In the genomic region with DNA sequence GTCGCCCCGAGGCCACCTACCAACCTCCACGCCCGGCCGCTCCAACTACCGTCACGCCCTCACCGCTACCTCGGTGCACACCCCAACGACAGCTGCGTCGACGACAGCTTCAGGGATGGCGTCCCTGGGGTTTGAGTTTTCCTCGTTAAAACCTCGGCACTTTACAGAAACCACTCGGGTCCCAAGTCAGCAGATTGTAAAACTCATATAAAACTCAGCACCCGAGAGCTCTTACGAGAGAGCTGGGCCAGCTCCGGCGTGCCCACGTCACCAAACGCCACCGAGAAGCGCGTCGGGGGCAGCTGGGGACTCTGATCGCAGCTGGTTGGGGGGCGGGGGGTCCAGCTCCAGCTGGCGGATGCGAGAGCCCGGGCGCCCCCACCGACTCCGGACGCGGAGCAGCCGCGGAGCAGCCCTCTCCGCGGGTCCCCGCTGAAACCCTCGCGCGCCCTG, we compare ENCODE assay signal across 8 mouse cellular contexts. TPM values are rescaled to one million over a fixed set of nuclear protein-coding genes. Genes with fewer than 3 reads are reported as not detected.
DNase-seq lines count a peak whose midpoint lies in the region; ATAC-seq and TF ChIP-seq lines count a peak whose summit lies in the region.
"Not testable (repeated sequence)": the region's sequence is repeated elsewhere in the genome, so short reads cannot be mapped to it uniquely, and the experiment has no call there.

No protein-coding gene starts in this region.

- not testable (repeated sequence) for H3K4me1 ChIP-seq in forebrain, postnatal 0 days (ENCODE audit: insufficient read depth); lung, postnatal 0 days (ENCODE audit: insufficient read depth, low read depth, low read length)
- peaks cover 26% of the 10 kb centered on the region for H3K4me1 ChIP-seq in hindbrain, embryonic 13.5 days (replicated peaks)
- H3K4me1 ChIP-seq in neural tube, embryonic 12.5 days = peaks cover 21% of the 10 kb centered on the region

- not testable (repeated sequence) for TF ChIP-seq CTCF in forebrain, postnatal 0 days (IDR thresholded peaks at IDR 0.05; ENCODE audit: low read depth); lung, postnatal 0 days (IDR thresholded peaks at IDR 0.05)

- not testable (repeated sequence) for TF ChIP-seq EP300 in lung, postnatal 0 days (IDR thresholded peaks at IDR 0.05)

- DNase-seq in R1 (ENCODE audit: low read depth, low spot score) = peak; percentile 83
- peak; percentile 79 for DNase-seq in embryo, embryonic 10 days (ENCODE audit: low spot score)
- DNase-seq in forebrain, postnatal 0 days = peak; percentile 82
- peak; percentile 27 for DNase-seq in left cerebral cortex, postnatal 4 days
- DNase-seq in lung, postnatal 0 days (ENCODE audit: low spot score) = peak; percentile 61
- DNase-seq in thymus, postnatal 4 days = peak; percentile 47

- H3K9ac ChIP-seq in forebrain, postnatal 0 days = peak overlapping the region; percentile 83
- peak overlapping the region; percentile 90 for H3K9ac ChIP-seq in hindbrain, embryonic 13.5 days
- peak overlapping the region; percentile 78 for H3K9ac ChIP-seq in lung, postnatal 0 days (replicated peaks; ENCODE audit: low read depth)
- peak overlapping the region; percentile 84 for H3K9ac ChIP-seq in neural tube, embryonic 12.5 days

- H3K9me3 ChIP-seq in forebrain, postnatal 0 days (ENCODE audit: low read length); hindbrain, embryonic 13.5 days; lung, postnatal 0 days (ENCODE audit: low read length); neural tube, embryonic 12.5 days: not testable (repeated sequence)

- 2% methylated on average over 45 of the region's 45 CpGs for WGBS in forebrain, postnatal 0 days
- under 1% methylated on average over 45 of the region's 45 CpGs for WGBS in hindbrain, embryonic 13.5 days
- WGBS in lung, postnatal 0 days = under 1% methylated on average over 45 of the region's 45 CpGs
- under 1% methylated on average over 45 of the region's 45 CpGs for WGBS in neural tube, embryonic 12.5 days

- peak overlapping the region; percentile 74 for H3K27ac ChIP-seq in forebrain, postnatal 0 days (ENCODE audit: low read depth, low read length)
- H3K27ac ChIP-seq in hindbrain, embryonic 13.5 days = peak overlapping the region; percentile 87
- peak overlapping the region; percentile 57; the same call in 1 of the 2 replicates for H3K27ac ChIP-seq in lung, postnatal 0 days (ENCODE audit: low read length)
- H3K27ac ChIP-seq in neural tube, embryonic 12.5 days = 0 out of 2 replicates have a peak overlapping the region, but pooled peaks have one; percentile 13

- H3K27me3 ChIP-seq in forebrain, postnatal 0 days (ENCODE audit: insufficient read depth, low read length); hindbrain, embryonic 13.5 days; lung, postnatal 0 days (replicated peaks; ENCODE audit: insufficient read depth, low read length); neural tube, embryonic 12.5 days (replicated peaks): not testable (repeated sequence)

- intact Hi-C loops in left cerebral cortex, postnatal 4 days (cut with DNase I) = not testable (repeated sequence)

- ATAC-seq in forebrain, postnatal 0 days = peak; percentile 87
- peak; percentile 77 for ATAC-seq in hindbrain, embryonic 13.5 days (ENCODE audit: low FRiP score)
- peak; percentile 81 for ATAC-seq in lung, postnatal 0 days
- ATAC-seq in neural tube, embryonic 12.5 days (ENCODE audit: low FRiP score, low read depth) = peak; percentile 75

- peak overlapping the region; percentile 68 for H3K4me3 ChIP-seq in forebrain, postnatal 0 days (ENCODE audit: low read depth, low read length)
- peak overlapping the region; percentile 57 for H3K4me3 ChIP-seq in hindbrain, embryonic 13.5 days
- peak overlapping the region; percentile 80 for H3K4me3 ChIP-seq in lung, postnatal 0 days (ENCODE audit: low read depth, low read length)
- H3K4me3 ChIP-seq in neural tube, embryonic 12.5 days = peak overlapping the region; percentile 64

- peak overlapping the region; percentile 71 for H3K4me2 ChIP-seq in forebrain, postnatal 0 days (ENCODE audit: low read depth)
- H3K4me2 ChIP-seq in hindbrain, embryonic 13.5 days = peak overlapping the region; percentile 95
- H3K4me2 ChIP-seq in lung, postnatal 0 days (replicated peaks; ENCODE audit: low read depth, low read length) = peak overlapping the region; percentile 65
- peak overlapping the region; percentile 82 for H3K4me2 ChIP-seq in neural tube, embryonic 12.5 days (replicated peaks)

- H3K36me3 ChIP-seq in forebrain, postnatal 0 days (ENCODE audit: insufficient read depth); hindbrain, embryonic 13.5 days; lung, postnatal 0 days (ENCODE audit: insufficient read depth, low read length); neural tube, embryonic 12.5 days: not testable (repeated sequence)

RNA-seq across cellular contexts. Expression of gene Dynlt1b, which starts 46.6 kb away (rescaled TPM):
- total RNA-seq in forebrain, postnatal 0 days (2014; rRNA removed) = 431 and 543 TPM in 2 replicates
- polyA plus RNA-seq in forebrain, postnatal 0 days (2015; fragmentation: Nextera tagmentation; extraction: Ambion mirVana) = 1,167 and 1,337 TPM in 2 replicates
- polyA plus RNA-seq in hindbrain, embryonic 13.5 days (2015; fragmentation: Nextera tagmentation; extraction: Ambion mirVana) = 1,230 and 1,256 TPM in 2 replicates
- total RNA-seq in left cerebral cortex, postnatal 4 days (2021) = 100 to 1,000 TPM; 322 to 378 TPM
- 537 and 571 TPM in 2 replicates for polyA plus RNA-seq in lung, postnatal 0 days (2015; fragmentation: Nextera tagmentation; extraction: Ambion mirVana)
- 1,085 and 1,139 TPM in 2 replicates for polyA plus RNA-seq in neural tube, embryonic 12.5 days (2016; fragmentation: Nextera tagmentation; extraction: Ambion mirVana)

Comparison
In these comparisons a context has a peak if more than half of its experiments do, and no peak if none do; other contexts are left out.
1. Peak in every context shown above with its lines: DNase-seq, ATAC-seq, H3K4me3 ChIP-seq and H3K27ac ChIP-seq.
2. DNase-seq: peak in every context shown above with its lines; median percentile 83 in R1; 82 in forebrain, postnatal 0 days; 79 in embryo, embryonic 10 days; 61 in lung, postnatal 0 days; 47 in thymus, postnatal 4 days; 27 in left cerebral cortex, postnatal 4 days.
3. H3K27ac ChIP-seq: peak in every context shown above with its lines; median percentile 87 in hindbrain, embryonic 13.5 days; 74 in forebrain, postnatal 0 days; 57 in lung, postnatal 0 days; 13 in neural tube, embryonic 12.5 days.